Mouse (Mus musculus) G1E-ER4 (cell line): ENCODE data around the gene F12. TPM values are rescaled to one million over a fixed set of nuclear protein-coding genes. Genes with fewer than 3 reads are reported as not detected.
A peak's percentile ranks its signal among the peaks of the same experiment; 100 is the strongest.

Experiments used
- GATA1 ChIP-seq: IDR thresholded peaks from one replicate; pipeline ENCODE4 v1.8.0; 2012; ENCODE audit warnings: low read length, inconsistent platforms
- polyA plus RNA-seq: library from polyadenylated mRNA; stranded (reverse); fragments of >175 nt; gene quantifications from 2 replicates; pipeline ENCODE4 v1.2.3, GENCODE M21; 2012

F12 gene
- polyA plus RNA-seq, 1 experiment: not detected

DNA sequence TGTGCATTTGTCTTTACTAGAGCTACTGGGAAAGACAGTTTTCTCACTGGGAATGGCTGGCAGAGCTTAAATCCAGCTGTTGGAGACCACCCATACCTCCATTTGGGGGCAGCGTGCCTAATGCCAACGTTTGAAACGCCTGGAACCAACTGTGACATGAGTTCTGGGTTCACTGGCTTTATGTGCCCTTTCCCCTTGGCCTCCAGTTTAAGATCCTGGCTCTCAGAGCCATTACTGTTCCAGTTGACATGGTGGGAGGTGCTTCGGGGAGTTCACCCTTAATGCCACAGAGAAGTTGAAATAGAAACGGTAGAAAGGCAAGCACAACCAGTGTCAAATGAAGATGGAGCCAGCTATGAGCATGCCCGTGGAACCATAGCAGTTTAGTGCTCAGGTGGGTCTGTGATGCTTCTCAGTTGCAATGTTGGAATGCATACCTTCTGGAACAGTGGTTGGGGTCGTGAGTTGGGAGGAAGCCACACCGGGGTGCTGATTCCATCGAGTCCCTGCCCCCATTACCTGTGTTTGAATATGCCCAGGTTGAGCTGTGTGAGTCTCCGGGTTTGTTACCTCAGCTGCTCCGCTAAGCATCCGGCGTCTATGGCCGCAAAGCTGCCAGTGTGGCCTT is 36.9 kb upstream of the F12 start:
- no peak for TF ChIP-seq GATA1

DNA sequence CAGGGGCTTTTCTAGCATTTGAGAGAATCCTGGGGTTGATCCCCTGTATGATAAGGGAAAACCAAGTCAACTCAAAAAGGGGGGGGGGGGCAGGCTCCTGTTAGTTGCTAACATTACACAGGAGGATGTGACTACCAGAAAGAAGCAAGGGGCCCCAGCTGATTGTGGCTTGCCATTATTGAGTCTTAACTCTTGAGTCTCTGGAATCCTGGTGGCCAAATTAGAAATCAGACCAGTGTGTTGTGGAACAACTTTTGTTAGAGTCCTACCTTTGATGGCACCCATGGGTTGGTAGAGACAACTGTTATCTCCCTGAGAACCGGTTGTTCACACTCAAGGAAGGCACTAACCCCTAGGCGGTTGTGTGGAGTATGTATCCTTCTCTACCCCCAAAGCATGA is 36.4 kb upstream of the F12 start:
- TF ChIP-seq GATA1: no peak

DNA sequence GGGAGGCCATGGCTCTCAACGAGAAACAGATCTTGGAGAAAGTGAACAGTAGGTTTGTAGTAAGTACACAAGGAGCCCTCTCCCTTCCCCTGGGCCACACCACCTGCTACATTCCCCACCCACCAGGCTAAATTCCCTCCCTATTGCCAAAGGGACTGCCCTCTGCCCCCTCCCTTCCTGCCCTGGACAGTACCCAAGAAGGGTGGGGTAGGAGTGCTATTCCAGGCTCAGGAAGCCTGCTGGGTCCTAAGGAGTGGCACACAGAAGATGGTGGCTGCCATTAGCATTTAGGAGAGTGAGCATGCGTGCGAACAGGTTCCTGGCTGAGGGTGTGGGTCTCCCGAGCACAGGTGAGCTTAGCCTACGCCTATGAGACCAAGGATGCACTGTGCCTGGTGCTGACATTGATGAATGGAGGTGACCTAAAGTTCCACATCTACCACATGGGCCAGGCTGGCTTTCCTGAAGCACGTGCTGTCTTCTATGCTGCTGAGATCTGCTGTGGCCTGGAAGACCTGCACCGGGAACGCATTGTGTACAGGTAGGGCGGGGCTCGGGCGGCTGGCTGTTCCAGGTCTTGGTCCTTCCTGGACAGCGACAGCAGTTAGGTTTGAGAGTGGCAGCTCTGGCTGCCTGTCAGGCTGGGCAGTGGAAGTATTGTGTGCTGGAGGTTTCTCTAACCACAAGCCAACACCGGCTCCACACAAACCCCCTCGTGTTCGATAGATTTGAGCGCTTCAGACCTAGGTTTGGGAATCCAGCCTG is 25.4 kb upstream of the F12 start:
- TF ChIP-seq GATA1: no peak

DNA sequence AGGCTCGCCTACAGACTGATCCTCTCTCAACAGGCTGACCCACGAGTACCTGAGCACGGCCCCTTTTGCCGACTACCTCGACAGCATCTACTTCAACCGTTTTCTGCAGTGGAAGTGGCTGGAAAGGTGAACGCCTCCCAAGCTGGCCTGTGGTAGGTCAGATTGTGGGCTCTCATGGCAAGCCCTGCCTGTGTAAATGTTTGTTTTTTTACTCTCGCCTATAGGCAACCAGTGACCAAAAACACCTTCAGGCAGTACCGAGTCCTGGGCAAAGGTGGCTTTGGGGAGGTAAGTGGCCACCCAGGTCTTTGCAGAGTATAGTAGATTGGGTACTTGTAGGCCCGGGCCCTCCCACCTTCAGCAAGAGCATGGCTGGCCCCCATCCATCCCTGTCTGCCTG is 24.7 kb upstream of the F12 start:
- TF ChIP-seq GATA1: no peak

DNA sequence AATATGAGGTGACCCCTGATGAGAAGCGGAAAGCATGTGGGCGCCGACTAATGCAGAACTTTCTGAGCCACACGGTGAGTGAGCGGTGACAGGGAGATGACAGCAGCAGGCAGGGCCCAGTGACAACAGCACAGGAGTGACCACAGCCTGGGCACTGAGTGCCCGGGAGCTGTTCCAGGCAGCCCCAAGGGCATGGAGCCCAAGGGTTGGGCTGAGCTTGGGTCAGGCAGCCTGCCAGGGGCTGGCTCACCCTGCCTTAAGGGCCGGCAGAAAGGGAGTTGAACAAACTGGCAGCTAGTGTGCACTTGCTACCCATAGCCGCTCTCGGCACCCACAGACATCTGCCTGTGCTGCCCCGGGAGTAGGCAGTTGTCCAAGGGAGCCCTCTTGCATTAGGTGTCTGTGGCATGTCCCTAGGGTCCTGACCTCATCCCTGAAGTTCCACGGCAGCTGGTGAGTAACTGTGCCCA is 24.0 kb upstream of the F12 start:
- no peak for TF ChIP-seq GATA1

DNA sequence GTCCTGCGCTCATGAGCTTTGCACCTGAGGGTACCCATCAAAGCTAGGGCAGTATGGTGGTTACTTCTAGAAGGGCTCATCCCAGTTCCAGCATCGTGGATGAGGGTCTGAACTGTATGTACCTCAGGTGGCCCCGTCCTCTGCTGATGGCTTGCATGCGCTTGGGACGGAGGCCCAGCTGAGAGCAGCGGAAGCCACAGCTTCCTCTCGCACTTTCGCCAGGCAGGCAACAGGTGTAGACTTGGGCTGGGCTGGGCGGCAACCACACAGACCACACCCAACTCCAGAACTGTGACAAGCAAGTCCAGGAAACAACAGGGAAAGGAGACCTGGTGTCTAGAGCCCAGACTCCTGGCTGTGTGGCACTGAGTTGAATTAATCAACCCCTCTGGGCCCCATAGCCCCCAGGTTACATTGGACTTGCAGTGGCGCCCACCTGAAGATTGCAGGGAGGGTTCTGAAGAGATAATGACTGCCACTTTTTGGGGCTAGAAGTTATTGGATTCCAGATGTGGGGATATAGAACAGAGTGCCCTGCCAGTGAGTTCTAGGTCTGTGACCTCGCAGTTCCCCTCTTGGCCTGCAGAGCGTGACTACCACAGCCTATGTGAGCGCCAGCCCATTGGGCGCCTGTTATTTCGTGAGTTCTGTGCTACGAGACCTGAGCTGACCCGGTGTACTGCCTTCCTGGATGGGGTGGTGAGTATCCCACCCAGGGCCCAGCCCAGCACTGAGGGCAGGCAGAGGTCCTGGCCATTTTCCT is 23.3 kb upstream of the F12 start:
- TF ChIP-seq GATA1: no peak

DNA sequence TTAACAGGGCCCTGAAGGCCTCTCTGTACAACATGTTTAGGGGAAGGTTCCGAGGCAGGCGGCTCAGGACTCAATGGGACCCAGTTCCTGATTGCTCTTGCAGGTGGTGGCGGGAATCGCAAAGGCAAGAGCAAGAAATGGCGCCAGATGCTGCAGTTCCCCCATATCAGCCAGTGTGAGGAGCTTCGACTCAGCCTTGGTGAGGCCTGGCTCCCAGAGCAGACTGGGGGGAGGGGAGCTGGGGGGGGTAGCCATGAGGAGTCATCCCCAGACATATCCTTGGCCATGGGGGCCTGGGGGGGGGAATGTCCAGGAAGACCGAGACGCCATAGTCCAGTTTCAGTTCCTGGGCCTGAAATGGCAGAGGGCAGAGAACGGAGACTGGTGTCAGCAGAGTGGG is 22.6 kb upstream of the F12 start:
- no peak for TF ChIP-seq GATA1

- no peak for TF ChIP-seq GATA1
Measured at GRCm38 (mm10) chr13:55448131-55448530, 21.5 kb upstream of the F12 start.

GRCm38 (mm10) chr13:55447543-55447943 is 20.9 kb upstream of the F12 start:
- TF ChIP-seq GATA1: no peak

DNA sequence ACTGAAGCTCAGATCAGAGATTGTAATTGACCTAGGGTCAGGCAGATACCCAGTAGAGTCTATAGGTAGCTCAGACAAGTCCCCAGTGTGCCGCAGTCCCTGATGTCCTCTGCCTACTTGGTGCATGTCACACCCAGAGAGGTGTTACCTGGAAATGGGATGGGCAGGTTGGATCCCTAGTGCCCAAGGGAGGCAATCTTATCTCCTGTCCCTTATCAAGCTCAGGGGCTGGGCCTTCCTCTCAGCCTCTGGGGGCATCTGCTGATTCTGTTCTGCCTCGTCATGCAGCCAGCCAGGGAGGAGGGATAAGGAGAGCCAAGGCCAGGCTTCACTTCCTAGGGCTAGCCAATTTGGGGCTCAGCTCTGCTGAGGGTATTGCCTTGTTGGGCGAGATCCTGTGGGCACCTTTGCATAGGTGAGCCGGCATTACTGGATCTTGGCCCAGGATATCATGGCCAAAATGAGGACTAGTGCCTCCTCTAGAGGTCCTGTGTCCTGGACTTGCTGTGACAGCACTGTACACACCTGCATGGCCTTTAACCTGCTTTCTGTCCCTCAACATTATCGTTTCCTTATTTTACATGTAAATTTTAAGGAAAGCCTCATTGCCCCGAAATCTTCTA is 20.0 kb upstream of the F12 start:
- peak; percentile 88 for TF ChIP-seq GATA1

GRCm38 (mm10) chr13:55445361-55446091 is 18.9 kb upstream of the F12 start:
- TF ChIP-seq GATA1: no peak

GRCm38 (mm10) chr13:55444937-55445315 is 18.3 kb upstream of the F12 start, which contains the start of gene Grk6:
Gene Grk6, plus strand, starts transcription at chr13:55445072.
- no peak for TF ChIP-seq GATA1

GRCm38 (mm10) chr13:55444286-55444936 is 17.8 kb upstream of the F12 start:
- no peak for TF ChIP-seq GATA1

GRCm38 (mm10) chr13:55443799-55444285 is 17.2 kb upstream of the F12 start:
- TF ChIP-seq GATA1: no peak

DNA sequence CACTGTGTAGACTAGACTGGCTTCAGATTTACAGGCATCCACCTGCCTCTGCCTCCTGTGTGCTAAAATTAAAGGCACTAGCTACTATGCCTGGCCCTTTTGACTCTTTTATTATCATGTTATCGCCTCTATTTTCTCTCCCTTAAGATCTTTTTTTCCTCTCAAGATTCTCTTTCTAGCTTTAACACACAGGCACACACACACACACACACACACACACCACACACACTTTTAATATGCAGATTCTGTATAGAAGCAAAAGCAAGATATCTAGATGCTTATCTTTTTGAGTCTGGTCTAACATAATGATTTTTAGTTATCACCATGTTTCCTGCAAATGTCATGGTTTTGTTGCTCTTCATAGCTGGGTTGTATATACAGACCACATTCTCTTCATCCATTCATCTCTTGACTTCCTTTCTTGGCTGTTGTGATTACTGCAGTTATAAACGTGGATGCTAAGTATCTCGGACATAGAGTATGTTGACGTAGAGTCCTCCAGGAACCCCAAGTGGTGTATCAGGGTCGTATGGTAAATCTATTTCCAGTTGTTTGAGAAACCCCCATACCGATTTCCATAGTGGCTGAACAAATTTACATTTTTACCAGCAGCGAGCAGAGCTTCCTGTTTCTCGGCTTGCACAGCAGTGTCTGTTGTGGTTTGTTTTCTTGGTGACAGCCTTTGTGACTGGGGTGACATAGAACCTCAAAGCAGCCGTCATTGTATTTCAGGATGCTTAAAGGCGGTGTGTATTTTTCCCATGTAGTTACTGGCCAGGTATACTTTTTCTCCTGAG is 5.5 kb upstream of the F12 start:
- no peak for TF ChIP-seq GATA1
